Mouse (Mus musculus): ENCODE measurements around the gene Pbdc1.

DNA sequence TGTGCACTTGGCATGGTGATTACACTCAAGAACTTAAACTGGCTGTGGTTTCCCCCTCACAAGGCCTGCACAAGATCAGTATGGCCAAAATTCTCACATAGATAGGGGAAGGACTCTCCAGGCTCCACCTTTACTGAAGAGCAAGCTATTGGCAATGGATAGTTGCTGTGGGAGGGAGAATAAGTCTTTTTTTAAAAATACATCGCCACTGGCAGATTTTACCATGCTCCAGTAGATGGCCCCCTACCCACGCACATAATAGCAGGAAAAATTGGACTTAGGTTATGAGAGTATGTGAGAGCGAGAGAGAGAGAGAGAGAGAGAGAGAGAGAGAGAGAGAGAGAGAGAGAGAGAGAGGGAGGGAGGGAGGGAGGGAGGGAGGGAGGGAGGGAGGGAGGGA, 45.3 kb downstream of the Pbdc1 start:
- TF ChIP-seq CTCF (IDR thresholded peaks at IDR 0.05; ENCODE audit: low read depth, low read length) (no peak), POLR2A (IDR thresholded peaks at IDR 0.05; ENCODE audit: insufficient read depth, low read length) (no peak)
